Mouse (Mus musculus) erythroblast, embryonic 14.5 days (primary cell): ENCODE results near the gene Mtmr4.

Experiments
- GATA1 ChIP-seq: IDR thresholded peaks from 2 replicates; pipeline ENCODE4 v1.6.1; 2012; ENCODE audit warnings: low read length, inconsistent platforms, mixed read lengths
- TAL1 ChIP-seq: IDR thresholded peaks from 3 replicates; pipeline ENCODE4 v1.6.1; 2012; ENCODE audit warnings: low read length, inconsistent platforms, mixed read lengths

GRCm38 (mm10) chr11:87597061-87597460 is 5.1 kb downstream of the Mtmr4 start:
- TF ChIP-seq TAL1 (no peak), GATA1 (no peak)
